Mouse (Mus musculus) E14TG2a.4 (cell line): ENCODE measurements around the gene Fanci.

Experiments
- H3K27me3 ChIP-seq: 2 replicates; pipeline ENCODE4 v1.6.1; 2014; ENCODE audit warnings: low read length, control low read depth; ENCODE audit not compliant: insufficient read depth
- H3K36me3 ChIP-seq: 2 replicates; pipeline ENCODE4 v1.6.1; 2014; ENCODE audit warnings: low read length, control low read depth; ENCODE audit not compliant: insufficient read depth
- H3K4me1 ChIP-seq: replicated peaks from 2 replicates; pipeline ENCODE4 v1.6.1; 2014; ENCODE audit warnings: low read depth, low read length, control low read depth
- H3K4me3 ChIP-seq: replicated peaks from 2 replicates; pipeline ENCODE4 v1.5.1; 2014; ENCODE audit warnings: mild to moderate bottlenecking, low read length
- H3K9me3 ChIP-seq: 2 replicates; pipeline ENCODE4 v1.6.1; 2014; ENCODE audit warnings: low read length, control low read depth
- CTCF ChIP-seq: conservative IDR thresholded peaks from 2 replicates; pipeline ENCODE4 v1.5.1; 2014; ENCODE audit warnings: low read length
- NANOG ChIP-seq: IDR thresholded peaks from 2 replicates; pipeline ENCODE4 v1.6.1; 2014; ENCODE audit warnings: borderline replicate concordance, low read length, mixed read lengths
- POU5F1 ChIP-seq: IDR thresholded peaks from 2 replicates; pipeline ENCODE4 v1.6.1; 2014; ENCODE audit warnings: low read length, borderline replicate concordance

Gene Fanci

DNA sequence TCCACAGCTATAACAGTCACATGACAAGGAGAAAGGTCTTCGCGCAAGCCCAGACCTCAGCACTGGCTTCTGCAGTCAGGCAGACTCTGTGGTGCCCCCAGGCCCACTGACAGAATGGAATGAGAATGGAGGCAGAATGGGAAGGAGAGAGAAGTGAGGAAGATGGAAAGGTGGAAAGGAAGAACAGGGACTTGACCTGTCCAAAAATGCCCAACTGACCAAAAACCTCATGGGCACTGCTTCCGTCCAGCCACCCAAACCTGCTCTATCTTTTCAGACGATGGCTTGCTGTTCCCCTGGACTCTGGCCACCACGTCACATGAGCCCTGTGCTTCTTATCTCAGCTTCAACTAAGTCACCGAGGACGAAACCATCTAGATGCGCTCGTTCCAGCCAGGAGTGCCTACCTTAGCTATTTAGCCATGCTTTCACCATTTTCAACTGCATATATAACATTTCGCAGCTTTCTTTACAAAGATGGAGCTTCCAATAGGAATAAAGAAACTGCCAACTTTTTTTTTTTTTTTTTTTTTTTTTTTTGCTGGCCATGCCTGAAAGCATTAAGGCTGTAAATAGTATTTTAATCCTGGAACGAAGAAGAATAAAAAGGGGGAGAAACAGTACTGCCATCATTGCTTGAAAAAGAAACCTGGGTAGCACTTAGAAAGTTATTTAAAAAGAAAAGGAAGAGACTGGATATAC is 71.8 kb downstream of the Fanci start:
- peaks cover 80% of the 10 kb centered on the region for H3K4me1 ChIP-seq
- H3K4me3 ChIP-seq, result peak overlapping the region; percentile 90; the same call in 1 of the 2 replicates
- peaks cover 62% of the 10 kb centered on the region for H3K36me3 ChIP-seq
- H3K27me3 ChIP-seq, result peaks cover 18% of the 10 kb centered on the region
- TF ChIP-seq POU5F1 (no peak), NANOG (no peak), CTCF (no peak)
- no peaks in the 10 kb centered on the region for H3K9me3 ChIP-seq

DNA sequence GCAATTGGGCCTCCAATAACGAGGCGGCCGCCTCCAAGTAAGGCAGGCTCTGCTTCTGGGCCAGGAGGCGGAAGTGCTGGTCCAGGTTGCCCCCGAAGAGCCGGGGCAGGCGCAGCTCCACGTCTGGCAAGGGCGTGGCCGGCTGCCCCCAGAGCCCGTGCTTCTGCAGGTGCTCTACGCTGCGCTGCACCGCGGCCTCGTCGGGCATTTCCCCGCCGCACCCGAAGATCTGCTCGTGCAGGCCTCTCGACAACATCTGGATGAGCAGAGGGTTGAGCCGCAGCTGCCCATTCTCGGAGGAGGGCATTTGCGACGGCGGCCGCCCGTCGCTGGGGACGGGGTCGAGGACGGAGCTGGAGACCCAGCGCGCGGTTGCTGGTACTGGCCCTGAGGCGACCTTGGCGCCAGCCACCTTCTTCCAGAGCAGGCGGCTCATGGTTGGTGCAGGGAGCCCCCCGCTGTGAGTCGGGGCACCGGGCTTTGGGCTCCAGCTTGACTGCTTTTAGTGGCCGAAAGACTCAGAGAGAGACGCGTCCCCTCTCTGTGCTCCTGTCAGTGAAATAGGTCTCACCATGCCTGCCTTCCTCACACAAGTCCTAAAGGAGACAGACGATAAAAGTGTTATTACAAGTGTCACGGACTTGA is 73.2 kb downstream of the Fanci start:
- no peaks in the 10 kb centered on the region for H3K9me3 ChIP-seq
- peaks cover 48% of the 10 kb centered on the region for H3K36me3 ChIP-seq
- peaks cover 22% of the 10 kb centered on the region for H3K27me3 ChIP-seq
- H3K4me1 ChIP-seq, result peaks cover 74% of the 10 kb centered on the region
- H3K4me3 ChIP-seq, result peak overlapping the region; percentile 90
- TF ChIP-seq CTCF (no peak), POU5F1 (no peak), NANOG (no peak)

DNA sequence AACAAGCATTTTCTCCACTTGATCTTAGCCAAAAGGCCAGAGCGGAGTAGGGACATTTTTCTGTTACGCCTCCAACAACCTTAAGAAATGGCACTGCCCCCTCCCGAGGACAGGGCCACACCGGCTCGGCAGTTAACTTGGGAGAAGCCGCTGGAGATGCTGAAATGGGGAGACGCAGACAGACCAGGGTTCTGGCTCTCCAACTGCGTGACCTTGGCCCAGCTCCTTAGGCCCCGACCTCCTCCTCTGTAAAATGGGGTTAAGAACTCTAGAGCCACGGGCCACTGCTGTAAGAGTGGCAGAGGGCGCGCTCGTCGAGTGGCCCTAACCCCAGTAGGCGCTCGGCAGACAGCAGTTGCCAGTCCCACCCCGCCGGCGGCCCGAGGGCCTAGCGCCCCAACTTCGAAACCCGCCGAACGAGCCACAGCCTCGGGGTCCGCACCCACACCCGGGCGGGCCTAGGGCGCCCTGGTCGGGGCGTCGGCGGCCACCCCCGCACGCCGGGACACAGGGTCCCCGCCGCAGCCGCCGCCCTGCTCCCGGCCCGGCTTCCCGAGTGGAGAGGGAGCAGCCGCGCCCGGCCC is 73.8 kb downstream of the Fanci start:
- TF ChIP-seq CTCF (no peak), POU5F1 (no peak), NANOG (no peak)
- H3K4me1 ChIP-seq, result peaks cover 73% of the 10 kb centered on the region
- peak overlapping the region; percentile 90 for H3K4me3 ChIP-seq
- H3K27me3 ChIP-seq, result peaks cover 22% of the 10 kb centered on the region
- peaks cover 42% of the 10 kb centered on the region for H3K36me3 ChIP-seq
- H3K9me3 ChIP-seq, result no peaks in the 10 kb centered on the region

GRCm38 (mm10) chr7:79466053-79466901 is 74.5 kb downstream of the Fanci start, which contains the start of gene Polg:
Polg (minus strand) TSS chr7:79466362.
- peaks cover 39% of the 10 kb centered on the region for H3K36me3 ChIP-seq
- TF ChIP-seq CTCF (no peak), POU5F1 (no peak), NANOG (no peak)
- H3K9me3 ChIP-seq, result no peaks in the 10 kb centered on the region
- peaks cover 22% of the 10 kb centered on the region for H3K27me3 ChIP-seq
- peaks cover 80% of the 10 kb centered on the region for H3K4me1 ChIP-seq
- H3K4me3 ChIP-seq, result peak within 1 kb of the TSS; percentile 90

GRCm38 (mm10) chr7:79467951-79468350 is 76.2 kb downstream of the Fanci start:
- no peaks in the 10 kb centered on the region for H3K9me3 ChIP-seq
- H3K4me1 ChIP-seq, result peaks cover 80% of the 10 kb centered on the region
- peaks cover 22% of the 10 kb centered on the region for H3K27me3 ChIP-seq
- TF ChIP-seq CTCF (no peak), NANOG (no peak), POU5F1 (no peak)
- no peak overlapping the region for H3K4me3 ChIP-seq
- H3K36me3 ChIP-seq, result peaks cover 25% of the 10 kb centered on the region

- Histone ChIP-seq H3K4me3 (no peak overlapping the region), H3K36me3 (peaks cover 14% of the 10 kb centered on the region), H3K4me1 (peaks cover 81% of the 10 kb centered on the region), H3K9me3 (no peaks in the 10 kb centered on the region), H3K27me3 (peaks cover 21% of the 10 kb centered on the region)
- TF ChIP-seq CTCF, result no peak
- TF ChIP-seq NANOG, result no peak
- no peak for TF ChIP-seq POU5F1
Measured at GRCm38 (mm10) chr7:79468994-79469393, 77.3 kb downstream of the Fanci start.

- H3K4me1 ChIP-seq, result peaks cover 81% of the 10 kb centered on the region
- no peak overlapping the region for H3K4me3 ChIP-seq
- H3K27me3 ChIP-seq, result peaks cover 14% of the 10 kb centered on the region
- H3K36me3 ChIP-seq, result peaks cover 13% of the 10 kb centered on the region
- no peaks in the 10 kb centered on the region for H3K9me3 ChIP-seq
- TF ChIP-seq NANOG, result no peak
- no peak for TF ChIP-seq POU5F1
- TF ChIP-seq CTCF, result no peak
Measured at GRCm38 (mm10) chr7:79469766-79470165, 78.0 kb downstream of the Fanci start.

DNA sequence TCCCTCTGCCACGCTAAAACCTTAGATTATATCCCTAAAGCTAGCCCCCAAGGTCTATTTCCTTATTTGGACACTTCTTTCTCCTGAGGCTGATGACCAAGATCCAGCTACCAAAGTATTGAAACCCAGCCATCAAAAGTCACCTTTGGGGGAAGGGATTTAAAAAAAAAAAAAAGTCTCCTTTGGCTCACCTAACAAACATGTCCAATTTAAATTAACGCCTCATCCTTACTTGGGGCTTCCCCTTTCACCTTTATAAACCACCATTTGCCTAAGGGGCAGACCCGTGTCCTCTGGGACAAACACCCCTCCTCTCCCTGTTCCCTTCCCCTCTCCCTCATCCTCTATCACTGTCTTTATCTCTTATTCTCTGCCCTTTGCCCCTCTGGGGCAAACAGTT is 79.0 kb downstream of the Fanci start:
- Histone ChIP-seq H3K4me3 (no peak overlapping the region), H3K9me3 (no peaks in the 10 kb centered on the region), H3K27me3 (peaks cover 14% of the 10 kb centered on the region), H3K4me1 (peaks cover 82% of the 10 kb centered on the region), H3K36me3 (peaks cover 18% of the 10 kb centered on the region)
- TF ChIP-seq POU5F1 (no peak), CTCF (no peak), NANOG (no peak)
